Mouse (Mus musculus) MEL (cell line): Measurements from ENCODE around the gene Trim14. TPM values are rescaled to one million over a fixed set of nuclear protein-coding genes. Genes with fewer than 3 reads are reported as not detected.

Experiments used
- DNase-seq: peaks from one replicate; pipeline ENCODE4 v3.0.0; 2011; ENCODE audit warnings: low read depth, low spot score
- H3K27ac ChIP-seq: 2 replicates; pipeline ENCODE4 v1.5.1; 2012; ENCODE audit warnings: low read depth, mild to moderate bottlenecking, control low read depth, low read length, moderate library complexity; ENCODE audit not compliant: control insufficient read depth
- H3K27me3 ChIP-seq, 2 experiments: fragments of 150-350 bp in 1 of 2; sonication (generic) in 1 of 2; 2 replicates each; pipeline ENCODE4 v1.6.1; 2012; ENCODE audit warnings: low read length in 2 of 2, mild to moderate bottlenecking in 2 of 2, improper control_type of control experiment in 1 of 2, moderate library complexity in 1 of 2; ENCODE audit not compliant: insufficient read depth in 2 of 2, control insufficient read depth in 1 of 2
- H3K36me3 ChIP-seq, 2 experiments: 2 replicates each; pipeline ENCODE4 v1.6.1; 2012 to 2014; ENCODE audit warnings: low read length in 2 of 2, improper control_type of control experiment in 1 of 2, inconsistent platforms in 1 of 2, mild to moderate bottlenecking in 1 of 2; ENCODE audit not compliant: insufficient read depth in 2 of 2, control insufficient read depth in 1 of 2
- H3K4me1 ChIP-seq, 2 experiments: fragments of 150-350 bp in 1 of 2; sonication (generic) in 1 of 2; 2 replicates each; pipeline ENCODE4 v1.6.1; 2012; ENCODE audit warnings: low read length in 2 of 2, improper control_type of control experiment in 1 of 2, mild to moderate bottlenecking in 1 of 2; ENCODE audit not compliant: insufficient read depth in 2 of 2, control insufficient read depth in 1 of 2
- H3K4me3 ChIP-seq, 2 experiments: fragments of 150-350 bp in 1 of 2; sonication (generic) in 1 of 2; 2 replicates each; pipeline ENCODE4 v1.5.1; 2012; ENCODE audit warnings: low read depth in 2 of 2, low read length in 2 of 2, mild to moderate bottlenecking in 2 of 2, moderate library complexity in 2 of 2, control low read depth in 1 of 2, improper control_type of control experiment in 1 of 2; ENCODE audit not compliant: control insufficient read depth in 1 of 2, insufficient read depth in 1 of 2
- H3K79me2 ChIP-seq: 2 replicates; pipeline ENCODE4 v1.6.1; 2012; ENCODE audit warnings: mild to moderate bottlenecking, low read length, moderate library complexity; ENCODE audit not compliant: control insufficient read depth, poor library complexity, insufficient read depth
- H3K9ac ChIP-seq: 2 replicates; pipeline ENCODE4 v1.6.1; 2012; ENCODE audit warnings: low read depth, mild to moderate bottlenecking, control low read depth, low read length, moderate library complexity; ENCODE audit not compliant: control insufficient read depth, poor library complexity, severe bottlenecking
- H3K9me3 ChIP-seq: fragments of 150-350 bp; sonication (generic); replicated peaks from 2 replicates; pipeline ENCODE4 v1.6.1; 2012; ENCODE audit warnings: mild to moderate bottlenecking, low read length, improper control_type of control experiment, moderate library complexity; ENCODE audit not compliant: insufficient read depth
- CHD2 ChIP-seq: IDR thresholded peaks from 2 replicates; pipeline ENCODE4 v1.6.1; 2011; ENCODE audit warnings: low read length, improper control_type of control experiment
- EP300 ChIP-seq, 2 experiments: IDR thresholded peaks; 2 replicates each; pipeline ENCODE4 v1.6.1; 2011; ENCODE audit warnings: improper control_type of control experiment in 2 of 2, low read length in 2 of 2, low read depth in 1 of 2, mild to moderate bottlenecking in 1 of 2
- GABPA ChIP-seq: IDR thresholded peaks from 2 replicates; pipeline ENCODE4 v1.6.1; 2012; ENCODE audit warnings: low read depth, mild to moderate bottlenecking, inconsistent platforms, low read length, improper control_type of control experiment, moderate library complexity
- GATA1 ChIP-seq: IDR thresholded peaks from 2 replicates; pipeline ENCODE4 v1.6.1; 2011; ENCODE audit warnings: low read depth, low read length, improper control_type of control experiment
- HCFC1 ChIP-seq: IDR thresholded peaks from 2 replicates; pipeline ENCODE4 v1.6.1; 2012; ENCODE audit warnings: low read depth, mild to moderate bottlenecking, inconsistent platforms, low read length, improper control_type of control experiment, moderate library complexity
- JUND ChIP-seq: IDR thresholded peaks from 2 replicates; pipeline ENCODE4 v1.6.1; 2011; ENCODE audit warnings: low read depth, mild to moderate bottlenecking, improper control_type of control experiment, low read length
- KAT2A ChIP-seq: conservative IDR thresholded peaks from 2 replicates; pipeline ENCODE4 v1.6.1; 2012; ENCODE audit warnings: low read depth, low read length, improper control_type of control experiment, inconsistent platforms
- MAFK ChIP-seq: IDR thresholded peaks from 2 replicates; pipeline ENCODE4 v1.6.1; 2011; ENCODE audit warnings: low read depth, mild to moderate bottlenecking, low read length, improper control_type of control experiment, borderline replicate concordance
- MAZ ChIP-seq: IDR thresholded peaks from 2 replicates; pipeline ENCODE4 v1.6.1; 2012; ENCODE audit warnings: low read depth, mild to moderate bottlenecking, inconsistent platforms, low read length, improper control_type of control experiment
- MXI1 ChIP-seq: IDR thresholded peaks from 2 replicates; pipeline ENCODE4 v1.6.1; 2011; ENCODE audit warnings: mild to moderate bottlenecking, low read depth, low read length, improper control_type of control experiment
- MYB ChIP-seq: IDR thresholded peaks from 2 replicates; pipeline ENCODE4 v1.6.1; 2011; ENCODE audit warnings: mild to moderate bottlenecking, low read depth, low read length, improper control_type of control experiment
- MYC ChIP-seq: IDR thresholded peaks from 2 replicates; pipeline ENCODE4 v1.6.1; 2011; ENCODE audit warnings: low read depth, mild to moderate bottlenecking, low read length, improper control_type of control experiment, moderate library complexity
- NELFE ChIP-seq: IDR thresholded peaks from 2 replicates; pipeline ENCODE4 v1.6.1; 2011; ENCODE audit warnings: low read depth, low read length, improper control_type of control experiment
- NRF1 ChIP-seq: IDR thresholded peaks from 2 replicates; pipeline ENCODE4 v1.6.1; 2014; ENCODE audit warnings: low read depth, mild to moderate bottlenecking, inconsistent platforms, low read length, improper control_type of control experiment, moderate library complexity; ENCODE audit not compliant: poor library complexity, insufficient read depth, severe bottlenecking
- POLR2A ChIP-seq, 2 experiments: IDR thresholded peaks; 2 replicates each; pipeline ENCODE4 v1.6.1; 2011 to 2012; ENCODE audit warnings: low read length in 2 of 2, mild to moderate bottlenecking in 2 of 2, control low read depth in 1 of 2, improper control_type of control experiment in 1 of 2, low read depth in 1 of 2, moderate library complexity in 1 of 2; ENCODE audit not compliant: control insufficient read depth in 1 of 2, insufficient read depth in 1 of 2, poor library complexity in 1 of 2
- POLR2AphosphoS2 ChIP-seq: IDR thresholded peaks from 2 replicates; pipeline ENCODE4 v1.6.1; 2011; ENCODE audit warnings: low read length, improper control_type of control experiment
- RAD21 ChIP-seq: IDR thresholded peaks from 2 replicates; pipeline ENCODE4 v1.6.1; 2011; ENCODE audit warnings: mild to moderate bottlenecking, low read depth, low read length, improper control_type of control experiment
- RCOR1 ChIP-seq: IDR thresholded peaks from 2 replicates; pipeline ENCODE4 v1.6.1; 2012; ENCODE audit warnings: low read depth, mild to moderate bottlenecking, inconsistent platforms, low read length, improper control_type of control experiment
- SMC3 ChIP-seq: IDR thresholded peaks from 2 replicates; pipeline ENCODE4 v1.6.1; 2011; ENCODE audit warnings: low read depth, low read length, improper control_type of control experiment
- TBP ChIP-seq: IDR thresholded peaks from 2 replicates; pipeline ENCODE4 v1.8.0; 2011; ENCODE audit warnings: low read depth, low read length, improper control_type of control experiment
- ZKSCAN1 ChIP-seq: IDR thresholded peaks from 2 replicates; pipeline ENCODE4 v1.6.1; 2012; ENCODE audit warnings: low read depth, mild to moderate bottlenecking, inconsistent platforms, low read length, improper control_type of control experiment, moderate library complexity
- ZMIZ1 ChIP-seq: IDR thresholded peaks from 2 replicates; pipeline ENCODE4 v1.6.1; 2012; ENCODE audit warnings: low read depth, mild to moderate bottlenecking, inconsistent platforms, low read length, improper control_type of control experiment, moderate library complexity
- ZNF384 ChIP-seq: IDR thresholded peaks from 2 replicates; pipeline ENCODE4 v1.6.1; 2012; ENCODE audit warnings: low read depth, mild to moderate bottlenecking, inconsistent platforms, low read length, improper control_type of control experiment
- polyA plus RNA-seq, 2 experiments: library from polyadenylated mRNA; stranded (reverse) in 1 of 2; unstranded in 1 of 2; fragments of >175 nt in 1 of 2; fragments of >200 nt in 1 of 2; gene quantifications; 2 replicates each; pipeline versions ENCODE4 v1.2.1 to v1.2.4; 2012; ENCODE audit warnings: low replicate concordance in 2 of 2, low read depth in 1 of 2; ENCODE audit not compliant: insufficient read length in 2 of 2, insufficient read depth in 1 of 2, missing spikeins in 1 of 2
- total RNA-seq: library from RNA; depleted of rRNA; stranded (reverse); fragments of 300-350 nt; gene quantifications from 2 replicates; pipeline ENCODE4 v1.2.3, GENCODE M21; 2012

Trim14 gene
- total and polyA plus RNA-seq, 3 experiments, result 1.1 to 5.1 TPM; not detected in 1

DNA sequence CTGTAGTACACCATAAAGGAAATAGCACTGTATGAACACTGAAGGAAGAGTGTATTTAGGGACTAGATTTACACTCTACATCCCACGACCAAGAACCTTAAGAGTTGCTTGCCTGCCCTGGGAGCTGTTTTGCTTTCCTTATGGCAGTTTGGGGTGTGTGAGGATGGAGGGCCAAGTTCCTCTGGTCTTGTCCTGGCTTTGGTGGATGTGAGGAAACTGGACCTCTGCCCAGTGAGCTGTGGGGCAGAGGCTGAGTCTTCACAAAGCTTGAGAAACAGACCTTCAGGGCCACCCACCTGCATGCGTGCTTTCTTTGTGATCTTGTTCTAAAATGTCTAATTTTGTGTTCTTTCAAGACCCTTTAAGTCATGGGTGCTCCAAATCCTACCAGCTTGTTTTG, 3.4 kb downstream of the Trim14 start:
- H3K79me2 ChIP-seq, result no peaks in the 10 kb centered on the region
- no peaks in the 10 kb centered on the region for H3K9me3 ChIP-seq
- TF ChIP-seq KAT2A (no peak), GABPA (no peak), ZKSCAN1 (no peak), NELFE (no peak), MYB (no peak), MYC (no peak), SMC3 (no peak), RAD21 (no peak), JUND (no peak), TBP (no peak), CHD2 (no peak), EP300 (IDR thresholded peaks at IDR 0.05; ENCODE audit: low read depth in 1 of 2, low read length in 2 of 2) (no peak), MAZ (no peak), RCOR1 (no peak), POLR2AphosphoS2 (no peak), ZMIZ1 (no peak)
- H3K36me3 ChIP-seq, result no peaks in the 10 kb centered on the region; a peak in 2 of 4 replicates
- H3K27me3 ChIP-seq, result no peaks in the 10 kb centered on the region; a peak in 2 of 4 replicates
- H3K4me1 ChIP-seq, result peaks cover 0 to 15% of the 10 kb centered on the region in 2 experiments; a peak in 1 of 4 replicates
- no peak overlapping the region for H3K27ac ChIP-seq
- H3K4me3 ChIP-seq, result no peak overlapping the region
- no peak overlapping the region for H3K9ac ChIP-seq
- DNase-seq, result no peak

DNA sequence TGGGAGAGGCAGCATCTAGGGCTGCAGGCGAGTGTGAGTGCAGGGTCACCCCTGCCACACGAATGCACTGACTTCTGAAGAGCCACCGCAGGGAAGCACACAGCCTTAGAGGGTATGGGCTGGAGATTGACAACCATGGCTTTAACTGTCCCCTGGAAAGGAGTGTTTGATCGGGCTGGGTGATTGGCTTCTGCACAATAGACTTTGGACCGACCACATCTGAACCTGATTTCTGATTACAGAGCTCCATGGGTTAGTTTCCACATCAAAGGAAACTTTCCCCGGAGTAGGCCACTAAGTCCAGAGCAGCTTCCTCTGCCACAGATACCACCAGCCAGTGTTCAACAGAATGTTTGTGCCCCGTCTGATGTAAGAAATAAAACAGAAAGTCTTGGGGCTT, 6.2 kb downstream of the Trim14 start:
- no peaks in the 10 kb centered on the region for H3K9me3 ChIP-seq
- TF ChIP-seq RCOR1 (no peak), MAZ (no peak), POLR2AphosphoS2 (no peak), MAFK (no peak), JUND (no peak), MYC (no peak), HCFC1 (no peak), NRF1 (no peak), RAD21 (no peak), ZNF384 (no peak), POLR2A (IDR thresholded peaks at IDR 0.05; ENCODE audit: control insufficient read depth in 1 of 2, insufficient read depth in 1 of 2, low read depth in 1 of 2, low read length in 2 of 2, poor library complexity in 1 of 2) (no peak), CHD2 (no peak), GATA1 (no peak), MXI1 (no peak)
- peaks cover 2 to 21% of the 10 kb centered on the region in 2 experiments; a peak in 3 of 4 replicates for H3K4me1 ChIP-seq
- no peak for DNase-seq
- no peak overlapping the region for H3K4me3 ChIP-seq
- no peaks in the 10 kb centered on the region for H3K79me2 ChIP-seq
- no peak overlapping the region for H3K27ac ChIP-seq
- H3K9ac ChIP-seq, result no peak overlapping the region
- H3K36me3 ChIP-seq, result peaks cover 0 to 14% of the 10 kb centered on the region in 2 experiments; a peak in 2 of 4 replicates
- no peaks in the 10 kb centered on the region for H3K27me3 ChIP-seq
